Mouse (Mus musculus): ENCODE measurements around the gene Litaf.
"Not testable (repeated sequence)": the region's sequence is repeated elsewhere in the genome, so short reads cannot be mapped to it uniquely, and the experiment has no call there.

Gene Litaf

GRCm38 (mm10) chr16:11023618-11024017, 42.3 kb downstream of the Litaf start:
- DNase-seq (ENCODE audit: low read depth, low spot score): no peak

- DNase-seq (ENCODE audit: low read depth, low spot score): no peak
Measured at GRCm38 (mm10) chr16:11022113-11022489, 43.9 kb downstream of the Litaf start.

- DNase-seq (ENCODE audit: low read depth, low spot score): no peak
Measured at GRCm38 (mm10) chr16:11021403-11022112, 44.4 kb downstream of the Litaf start.

GRCm38 (mm10) chr16:11017807-11018595, 48.0 kb downstream of the Litaf start:
- no peak for DNase-seq (ENCODE audit: low read depth, low spot score)

- DNase-seq (ENCODE audit: low read depth, low spot score): no peak
Measured at GRCm38 (mm10) chr16:11016353-11016752, 49.6 kb downstream of the Litaf start.

GRCm38 (mm10) chr16:11014407-11014806, 51.5 kb downstream of the Litaf start:
- no peak for DNase-seq (ENCODE audit: low read depth, low spot score)

- DNase-seq (ENCODE audit: low read depth, low spot score): not testable (repeated sequence)
Measured at GRCm38 (mm10) chr16:11013464-11014147, 52.4 kb downstream of the Litaf start.

- no peak for DNase-seq (ENCODE audit: low read depth, low spot score)
Measured at GRCm38 (mm10) chr16:11012571-11013463, 53.1 kb downstream of the Litaf start.

- DNase-seq (ENCODE audit: low read depth, low spot score): no peak
Measured at GRCm38 (mm10) chr16:11011939-11012338, 54.0 kb downstream of the Litaf start.

GRCm38 (mm10) chr16:11011206-11011605, 54.8 kb downstream of the Litaf start:
- no peak for DNase-seq (ENCODE audit: low read depth, low spot score)

GRCm38 (mm10) chr16:11010270-11010669, 55.7 kb downstream of the Litaf start:
- DNase-seq (ENCODE audit: low read depth, low spot score): no peak

- DNase-seq (ENCODE audit: low read depth, low spot score): no peak
Measured at GRCm38 (mm10) chr16:11008162-11008991, 57.6 kb downstream of the Litaf start.

- DNase-seq (ENCODE audit: low read depth, low spot score): no peak
Measured at GRCm38 (mm10) chr16:11006100-11006499, 59.9 kb downstream of the Litaf start.

GRCm38 (mm10) chr16:11001703-11002659, 64.0 kb downstream of the Litaf start:
- DNase-seq (ENCODE audit: low read depth, low spot score): no peak

- DNase-seq (ENCODE audit: low read depth, low spot score): no peak
Measured at GRCm38 (mm10) chr16:10999809-11000208, 66.1 kb downstream of the Litaf start.

- no peak for DNase-seq (ENCODE audit: low read depth, low spot score)
Measured at GRCm38 (mm10) chr16:10998224-10998623, 67.7 kb downstream of the Litaf start.

- no peak for DNase-seq (ENCODE audit: low read depth, low spot score)
Measured at GRCm38 (mm10) chr16:10996576-10996975, 69.4 kb downstream of the Litaf start.

- DNase-seq (ENCODE audit: low read depth, low spot score): peak; percentile 74
Measured at GRCm38 (mm10) chr16:10993032-10993744, 72.8 kb downstream of the Litaf start.
